Mouse (Mus musculus): ENCODE results near the gene Pbxip1. TPM values are rescaled to one million over a fixed set of nuclear protein-coding genes. Genes with fewer than 3 reads are reported as not detected.
A peak's percentile ranks its signal among the peaks of the same experiment; 100 is the strongest.

Gene Pbxip1
- polyA plus RNA-seq, 1 experiment from 2014 or later, result 29.8 TPM

DNA sequence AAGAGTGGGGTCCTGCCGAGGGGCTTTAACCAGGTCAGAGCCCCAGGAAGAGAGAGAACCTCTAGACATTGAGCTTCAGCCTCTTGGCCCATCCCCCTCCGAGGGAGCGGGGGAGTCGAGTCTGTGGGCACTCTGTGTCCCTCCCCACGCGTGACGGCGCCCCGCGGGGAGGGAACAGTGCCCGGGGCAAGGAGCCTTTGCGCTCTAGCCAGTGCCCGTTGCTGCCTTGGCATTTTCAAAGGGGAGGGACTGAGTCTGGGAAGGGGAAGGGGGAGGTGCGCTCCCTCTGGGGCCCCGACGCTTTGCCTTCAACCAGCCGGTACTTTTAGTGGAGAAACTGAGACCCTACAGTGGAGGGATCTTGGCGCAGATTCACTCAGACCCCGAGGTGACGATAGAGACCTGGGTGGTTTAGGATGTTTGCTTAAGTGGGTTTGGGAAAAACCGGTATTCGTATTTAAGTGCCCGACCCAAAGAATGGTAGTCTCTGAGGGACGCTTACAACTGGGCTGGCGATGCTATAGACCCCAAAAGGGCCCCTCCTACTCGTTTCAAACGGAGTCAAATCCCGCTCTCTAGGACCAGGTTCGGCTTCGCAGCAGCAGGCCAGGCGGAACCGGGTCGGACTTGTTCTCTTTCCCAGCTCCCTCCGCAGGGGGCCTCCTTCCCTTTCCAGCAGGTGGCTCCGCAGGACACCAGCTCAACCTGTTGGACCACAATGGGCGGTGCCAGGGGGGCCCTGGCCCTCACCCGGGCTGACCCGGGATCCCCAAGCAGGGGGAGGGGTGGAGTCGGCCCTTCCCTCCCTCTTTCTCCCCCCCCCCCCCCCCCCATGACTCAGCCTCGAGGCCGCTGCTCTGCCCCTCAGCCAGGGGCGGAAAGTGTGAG is 42.3 kb upstream of the Pbxip1 start, which contains the start of gene Zbtb7b:
Gene Zbtb7b (minus strand): TSS at position 771 of the 888 bp plus-strand sequence.
- peak; percentile 5; the same call in 1 of the 2 replicates for ATAC-seq (ENCODE audit: insufficient number of reproducible peaks, insufficient read depth, low FRiP score, low TSS enrichment)
- Histone ChIP-seq H3K36me3 (no peaks in the 10 kb centered on the region), H3K27me3 (peaks cover 26% of the 10 kb centered on the region), H3K27ac (peak within 1 kb of the TSS; percentile 68), H3K4me1 (peaks cover 46% of the 10 kb centered on the region), H3K9me3 (no peaks in the 10 kb centered on the region), H3K4me2 (replicated peaks) (peak within 1 kb of the TSS; percentile 97), H3K9ac (peak within 1 kb of the TSS; percentile 58), H3K4me3 (peak within 1 kb of the TSS; percentile 50)
- under 1% methylated on average over 39 of the region's 42 CpGs for WGBS

DNA sequence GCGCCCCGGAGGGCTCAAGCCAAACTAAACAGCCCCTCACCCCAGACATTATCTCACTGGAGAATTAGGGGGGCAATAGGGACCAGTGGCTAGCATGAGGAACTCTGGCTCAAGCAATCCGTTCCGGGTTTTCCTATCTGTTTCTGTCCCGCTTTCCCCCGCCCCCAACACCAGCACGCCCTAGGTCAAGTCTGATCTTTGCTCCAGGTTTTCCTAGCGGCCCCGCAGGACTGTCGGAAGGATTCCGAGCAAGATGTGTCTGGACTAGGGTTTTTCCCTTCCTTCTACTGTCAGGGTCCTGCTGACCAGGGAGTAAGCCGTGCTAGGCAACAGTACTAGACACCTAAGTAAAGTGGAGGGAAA is 41.6 kb upstream of the Pbxip1 start:
- Histone ChIP-seq H3K36me3 (no peaks in the 10 kb centered on the region; the same call in 1 of the 2 replicates), H3K27ac (peak overlapping the region; percentile 68), H3K9ac (peak overlapping the region; percentile 58), H3K4me1 (peaks cover 46% of the 10 kb centered on the region), H3K4me2 (replicated peaks) (peak overlapping the region; percentile 97), H3K27me3 (peaks cover 26% of the 10 kb centered on the region), H3K4me3 (peak overlapping the region; percentile 50), H3K9me3 (no peaks in the 10 kb centered on the region)
- no peak for ATAC-seq (ENCODE audit: insufficient number of reproducible peaks, insufficient read depth, low FRiP score, low TSS enrichment)
- WGBS, result under 1% methylated on average over 12 of the region's 12 CpGs

DNA sequence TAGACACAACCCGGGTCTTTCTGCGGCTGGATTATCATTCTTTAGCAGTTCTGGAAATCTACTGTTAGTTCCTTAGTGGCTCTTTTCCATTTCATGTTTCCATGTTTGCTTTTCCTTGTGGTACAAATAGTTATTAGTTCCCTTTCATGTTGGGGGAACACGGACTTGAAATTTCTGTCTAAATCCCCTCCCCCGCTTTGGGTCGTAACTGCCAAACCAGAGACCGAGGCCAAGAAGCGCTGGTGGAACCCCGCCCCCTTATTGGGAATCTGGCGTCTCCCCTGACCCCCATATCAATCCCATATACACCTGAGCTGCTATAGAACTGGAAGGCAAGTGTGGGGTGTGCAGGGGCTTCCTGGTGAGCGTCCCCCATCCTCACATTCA is 41.1 kb upstream of the Pbxip1 start:
- peak overlapping the region; percentile 50 for H3K4me3 ChIP-seq
- H3K27ac ChIP-seq, result peak overlapping the region; percentile 68
- H3K9me3 ChIP-seq, result no peaks in the 10 kb centered on the region
- H3K27me3 ChIP-seq, result peaks cover 26% of the 10 kb centered on the region
- no peaks in the 10 kb centered on the region; the same call in 1 of the 2 replicates for H3K36me3 ChIP-seq
- no peak for ATAC-seq (ENCODE audit: insufficient number of reproducible peaks, insufficient read depth, low FRiP score, low TSS enrichment)
- H3K9ac ChIP-seq, result peak overlapping the region; percentile 58; the same call in 1 of the 2 replicates
- 3% methylated on average over 10 of the region's 10 CpGs for WGBS
- peaks cover 42% of the 10 kb centered on the region for H3K4me1 ChIP-seq
- H3K4me2 ChIP-seq (replicated peaks), result peak overlapping the region; percentile 97

DNA sequence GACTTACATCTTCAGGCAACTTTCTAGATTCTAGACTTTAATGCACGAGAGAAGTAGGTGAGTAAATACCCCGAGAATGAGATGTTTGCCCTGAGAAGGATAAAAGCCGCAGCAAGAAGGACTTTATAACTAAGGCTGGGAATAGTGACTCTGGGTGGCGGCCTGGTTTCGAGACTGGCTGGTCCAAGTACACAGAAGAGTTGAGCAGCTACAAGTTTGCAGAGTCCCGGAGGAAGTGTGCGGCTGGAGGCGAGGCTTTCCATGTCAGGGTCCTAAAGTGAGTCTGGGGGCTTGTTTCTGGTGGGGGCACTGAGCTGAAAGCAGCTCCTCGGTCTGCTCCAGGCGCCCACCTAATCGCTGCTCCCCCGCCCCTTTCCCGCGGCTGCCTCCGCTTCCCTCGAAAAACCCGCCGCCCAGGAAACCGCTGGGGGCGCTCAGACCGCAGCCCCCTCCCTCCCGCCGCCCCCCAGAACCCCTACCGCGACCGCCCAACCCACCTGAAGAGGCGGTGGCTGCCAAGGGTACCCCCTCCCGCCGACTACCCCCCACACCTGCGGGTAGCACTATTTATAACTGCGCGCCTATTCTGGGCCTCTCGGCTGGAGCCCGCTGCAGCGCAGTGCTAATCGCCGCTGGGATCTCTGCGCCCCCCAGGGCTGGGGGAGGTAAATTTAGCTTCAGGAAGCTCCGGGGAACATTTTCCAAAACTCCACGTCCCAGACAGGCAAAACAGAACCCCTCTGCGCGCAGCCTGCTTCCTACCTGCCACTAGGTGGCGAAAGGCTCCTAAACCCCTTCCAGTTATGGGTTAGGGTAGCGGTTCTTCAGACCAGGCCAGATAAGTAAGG is 40.5 kb upstream of the Pbxip1 start:
- H3K27me3 ChIP-seq, result peaks cover 21% of the 10 kb centered on the region
- H3K27ac ChIP-seq, result peak overlapping the region; percentile 68; the same call in 1 of the 2 replicates
- H3K36me3 ChIP-seq, result no peaks in the 10 kb centered on the region; the same call in 1 of the 2 replicates
- H3K9me3 ChIP-seq, result no peaks in the 10 kb centered on the region
- peak overlapping the region; percentile 55 for H3K9ac ChIP-seq
- peak overlapping the region; percentile 97 for H3K4me2 ChIP-seq (replicated peaks)
- H3K4me1 ChIP-seq, result peaks cover 35% of the 10 kb centered on the region
- ATAC-seq (ENCODE audit: insufficient number of reproducible peaks, insufficient read depth, low FRiP score, low TSS enrichment), result no peak
- H3K4me3 ChIP-seq, result peak overlapping the region; percentile 50
- WGBS, result under 1% methylated on average over 44 of the region's 44 CpGs

DNA sequence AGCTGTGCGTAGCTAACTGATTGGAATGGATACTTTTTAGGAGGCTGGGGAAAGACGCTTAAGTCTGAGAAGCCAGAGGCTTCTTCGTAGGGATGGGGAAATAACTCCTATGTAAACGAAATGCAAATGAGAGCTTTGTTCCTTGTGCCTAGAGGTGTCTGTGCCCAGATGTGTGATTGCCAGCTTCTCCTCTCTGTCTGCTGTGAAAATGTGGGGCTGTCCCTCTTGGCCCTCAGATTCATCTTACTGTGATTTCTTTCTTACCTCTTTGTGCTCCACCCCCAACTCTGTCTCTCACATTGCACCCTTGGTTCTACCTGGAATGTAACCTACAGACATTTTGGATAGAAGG is 39.9 kb upstream of the Pbxip1 start:
- Histone ChIP-seq H3K4me3 (peak overlapping the region; percentile 50), H3K4me1 (peaks cover 29% of the 10 kb centered on the region), H3K27ac (no peak overlapping the region)

DNA sequence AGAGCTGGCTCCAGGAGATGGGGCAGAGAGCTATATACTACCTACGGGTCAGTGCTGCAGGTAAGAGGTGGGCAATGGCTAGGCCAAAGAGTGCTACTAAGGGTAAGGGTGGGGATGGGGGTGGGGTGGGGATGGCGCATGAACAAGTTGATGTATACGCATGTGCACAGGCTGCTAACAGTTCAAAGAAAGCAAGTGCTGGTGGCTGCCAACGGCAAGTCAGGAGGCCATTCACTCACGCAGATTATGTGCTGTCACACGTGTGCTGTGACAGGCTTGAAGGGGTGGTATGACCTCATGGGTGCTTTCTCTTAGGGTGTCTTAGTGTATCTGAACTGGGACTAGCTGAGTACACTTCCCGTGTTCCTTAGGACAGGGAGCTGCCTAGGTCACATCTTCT is 35.2 kb upstream of the Pbxip1 start:
- Histone ChIP-seq H3K4me3 (no peak overlapping the region), H3K4me2 (replicated peaks) (no peak overlapping the region), H3K36me3 (peaks cover 15% of the 10 kb centered on the region), H3K27ac (no peak overlapping the region), H3K4me1 (no peaks in the 10 kb centered on the region), H3K27me3 (no peaks in the 10 kb centered on the region), H3K9me3 (no peaks in the 10 kb centered on the region), H3K9ac (no peak overlapping the region)
- ATAC-seq (ENCODE audit: insufficient number of reproducible peaks, insufficient read depth, low FRiP score, low TSS enrichment), result no peak
- WGBS, result 86% methylated on average over 7 of the region's 7 CpGs

More for the DNA sequence above, 39.9 kb upstream of the Pbxip1 start:
- no peaks in the 10 kb centered on the region; the same call in 1 of the 2 replicates for H3K36me3 ChIP-seq
- peak overlapping the region; percentile 97 for H3K4me2 ChIP-seq (replicated peaks)
- H3K9me3 ChIP-seq, result no peaks in the 10 kb centered on the region
- WGBS, result 2% methylated on average over 4 of the region's 4 CpGs
- peak overlapping the region; percentile 55; the same call in 1 of the 2 replicates for H3K9ac ChIP-seq
- no peak for ATAC-seq (ENCODE audit: insufficient number of reproducible peaks, insufficient read depth, low FRiP score, low TSS enrichment)
- peaks cover 15% of the 10 kb centered on the region for H3K27me3 ChIP-seq

DNA sequence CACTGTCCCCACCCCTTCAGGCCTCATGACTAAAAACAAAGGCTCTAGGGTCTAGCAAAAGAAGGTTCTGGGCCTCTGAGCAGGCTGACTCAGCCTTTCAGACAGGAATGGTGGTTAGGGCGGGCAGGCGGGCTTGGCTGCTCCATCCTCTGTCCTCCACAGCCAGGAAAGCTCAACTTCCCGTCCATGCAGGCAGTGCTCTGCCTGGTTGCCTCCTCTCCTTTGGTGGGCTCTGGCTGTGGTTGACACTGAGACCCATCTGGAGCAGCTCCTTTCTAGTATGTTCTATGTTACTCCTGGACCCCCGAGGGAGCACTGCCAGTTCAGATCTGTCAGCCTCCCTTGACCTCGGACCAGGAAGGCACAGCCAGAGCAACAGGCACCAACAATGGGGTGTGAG is 33.8 kb upstream of the Pbxip1 start, which contains the start of gene Lenep:
Gene Lenep (minus strand): TSS at position 101 of the 400 bp plus-strand sequence.
- no peak within 1 kb of the TSS for H3K27ac ChIP-seq
- WGBS, result 79% methylated on average over 5 of the region's 5 CpGs
- H3K4me2 ChIP-seq (replicated peaks), result no peak within 1 kb of the TSS
- peaks cover 22% of the 10 kb centered on the region for H3K36me3 ChIP-seq
- H3K9me3 ChIP-seq, result no peaks in the 10 kb centered on the region
- ATAC-seq (ENCODE audit: insufficient number of reproducible peaks, insufficient read depth, low FRiP score, low TSS enrichment), result no peak
- H3K4me1 ChIP-seq, result no peaks in the 10 kb centered on the region
- no peak within 1 kb of the TSS for H3K4me3 ChIP-seq
- H3K9ac ChIP-seq, result no peak within 1 kb of the TSS
- H3K27me3 ChIP-seq, result no peaks in the 10 kb centered on the region

DNA sequence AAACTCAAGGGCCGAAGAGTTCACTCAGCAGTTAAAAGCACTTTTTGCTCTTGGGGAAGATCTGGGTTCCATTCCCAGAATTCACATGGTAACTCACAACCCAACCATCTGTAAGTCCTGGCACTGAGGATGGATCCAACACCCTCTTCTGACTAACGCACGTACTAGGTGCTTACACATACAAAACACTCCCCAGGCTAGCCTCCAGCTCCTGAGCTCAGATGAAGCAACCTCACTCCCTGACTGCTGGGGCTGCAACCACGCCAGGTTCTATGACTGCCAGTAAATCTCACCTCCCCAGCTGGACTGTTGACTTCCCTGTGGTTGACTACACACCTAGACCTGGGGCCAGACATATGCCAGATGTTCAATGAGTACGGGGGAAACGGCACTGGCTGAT is 29.6 kb upstream of the Pbxip1 start:
- Histone ChIP-seq H3K27me3 (no peaks in the 10 kb centered on the region), H3K4me1 (peaks cover 6% of the 10 kb centered on the region), H3K27ac (no peak overlapping the region), H3K9me3 (no peaks in the 10 kb centered on the region), H3K9ac (no peak overlapping the region), H3K36me3 (peaks cover 22% of the 10 kb centered on the region), H3K4me2 (replicated peaks) (no peak overlapping the region), H3K4me3 (no peak overlapping the region)
- ATAC-seq (ENCODE audit: insufficient number of reproducible peaks, insufficient read depth, low FRiP score, low TSS enrichment), result no peak
- 93% methylated on average over 6 of the region's 6 CpGs for WGBS

DNA sequence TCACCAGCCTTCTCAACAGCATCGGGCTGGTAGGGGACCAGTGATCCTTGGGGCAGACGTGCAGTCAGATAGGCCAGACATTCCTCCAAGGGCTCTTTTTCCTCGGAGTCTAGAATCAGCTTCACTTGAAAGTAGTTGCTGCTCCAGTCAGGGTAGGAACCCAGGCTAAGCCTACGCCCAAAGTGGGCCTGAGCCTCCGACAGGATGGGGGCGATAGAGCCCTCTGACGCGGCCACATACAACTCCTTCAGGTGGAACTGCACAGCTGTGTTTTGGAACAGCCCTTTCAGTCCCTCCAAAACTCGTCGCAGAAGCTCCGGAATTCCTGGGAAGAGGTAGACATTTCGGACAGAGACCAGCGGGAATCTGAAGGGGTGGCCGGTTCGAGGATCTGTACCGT is 28.1 kb upstream of the Pbxip1 start:
- no peaks in the 10 kb centered on the region for H3K9me3 ChIP-seq
- no peaks in the 10 kb centered on the region for H3K27me3 ChIP-seq
- H3K9ac ChIP-seq, result no peak overlapping the region
- no peak for ATAC-seq (ENCODE audit: insufficient number of reproducible peaks, insufficient read depth, low FRiP score, low TSS enrichment)
- H3K36me3 ChIP-seq, result peaks cover 12% of the 10 kb centered on the region
- H3K4me2 ChIP-seq (replicated peaks), result no peak overlapping the region
- no peak overlapping the region for H3K27ac ChIP-seq
- 65% methylated on average over 16 of the region's 16 CpGs for WGBS
- H3K4me1 ChIP-seq, result peaks cover 6% of the 10 kb centered on the region
- H3K4me3 ChIP-seq, result no peak overlapping the region

DNA sequence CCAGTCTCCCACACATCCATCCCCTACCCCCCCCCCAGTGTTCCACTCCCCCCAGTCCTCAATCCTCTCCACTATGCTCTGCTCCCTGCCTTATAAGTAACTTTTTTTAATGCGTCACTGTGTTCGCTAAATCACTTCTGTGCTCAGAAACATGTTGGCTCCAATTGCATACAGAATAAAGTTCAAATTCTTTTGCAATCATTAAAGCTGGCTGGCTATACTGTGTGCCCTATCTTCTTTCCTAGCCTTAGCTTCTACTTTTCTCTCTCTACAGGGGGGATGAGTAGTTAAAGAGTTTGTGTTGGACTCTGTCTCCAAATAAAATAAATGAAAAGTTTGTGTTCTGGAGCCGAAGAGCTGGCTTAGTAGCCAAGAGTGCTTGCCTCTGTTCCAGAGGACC is 26.8 kb upstream of the Pbxip1 start:
- Histone ChIP-seq H3K4me2 (replicated peaks) (no peak overlapping the region), H3K27me3 (no peaks in the 10 kb centered on the region), H3K4me3 (no peak overlapping the region), H3K36me3 (peaks cover 20% of the 10 kb centered on the region), H3K4me1 (peaks cover 6% of the 10 kb centered on the region), H3K27ac (no peak overlapping the region), H3K9me3 (no peaks in the 10 kb centered on the region), H3K9ac (no peak overlapping the region)
- 95% methylated on average over 3 of the region's 3 CpGs for WGBS
- ATAC-seq (ENCODE audit: insufficient number of reproducible peaks, insufficient read depth, low FRiP score, low TSS enrichment), result no peak

DNA sequence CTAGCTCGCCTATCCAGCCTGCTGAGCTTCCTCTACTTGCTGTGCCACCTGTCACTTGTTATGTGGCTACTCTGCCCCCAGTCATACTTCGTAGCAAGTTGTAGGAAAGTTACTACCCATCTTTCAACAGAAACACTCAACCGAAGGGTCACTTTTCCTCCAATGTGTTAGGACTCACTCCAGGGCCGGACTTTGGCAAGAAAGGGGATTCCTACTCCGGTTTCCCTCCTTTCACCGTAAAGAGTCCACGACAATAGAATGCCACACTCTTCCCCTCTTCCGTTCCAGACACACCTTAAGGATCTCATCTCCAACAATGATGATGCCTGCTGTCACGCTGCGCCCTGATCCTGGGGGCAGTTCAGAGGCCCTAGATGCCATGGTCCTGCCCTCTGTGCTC is 25.6 kb upstream of the Pbxip1 start:
- no peak overlapping the region for H3K27ac ChIP-seq
- H3K36me3 ChIP-seq, result peaks cover 32% of the 10 kb centered on the region
- H3K4me3 ChIP-seq, result peak overlapping the region; percentile 56
- WGBS, result 80% methylated on average over 10 of the region's 10 CpGs
- H3K9me3 ChIP-seq, result no peaks in the 10 kb centered on the region
- no peaks in the 10 kb centered on the region for H3K27me3 ChIP-seq
- H3K9ac ChIP-seq, result peak overlapping the region; percentile 55
- peaks cover 6% of the 10 kb centered on the region for H3K4me1 ChIP-seq
- no peak for ATAC-seq (ENCODE audit: insufficient number of reproducible peaks, insufficient read depth, low FRiP score, low TSS enrichment)
- peak overlapping the region; percentile 75 for H3K4me2 ChIP-seq (replicated peaks)

Measured in embryonic facial prominence, embryonic 12.5 days (tissue).